Mouse (Mus musculus): Measurements from ENCODE around the gene Gm4201. TPM values are rescaled to one million over a fixed set of nuclear protein-coding genes. Genes with fewer than 3 reads are reported as not detected.
"Not testable (repeated sequence)": the region's sequence is repeated elsewhere in the genome, so short reads cannot be mapped to it uniquely, and the experiment has no call there.

Gm4201 gene
- total RNA-seq (2014; fragmentation: Nextera tagmentation) (not detected in 2 replicates), total RNA-seq (2017) (not detected in 2 replicates)

- not testable (repeated sequence) for ATAC-seq (replicated peaks; ENCODE audit: low FRiP score, low TSS enrichment, poor library complexity, severe bottlenecking)
Measured at GRCm38 (mm10) chr7:22565243-22565642, at the start of gene Gm4201. Gene Gm4201, minus strand, starts transcription at chr7:22565343.

- ATAC-seq (replicated peaks; ENCODE audit: low FRiP score, low TSS enrichment, poor library complexity, severe bottlenecking) = not testable (repeated sequence)
Measured at GRCm38 (mm10) chr7:22588027-22588426, 22.9 kb upstream of the Gm4201 start, which contains the start of gene Gm4565. Gene Gm4565, minus strand, starts transcription at chr7:22588127.

GRCm38 (mm10) chr7:22534787-22535186 lies 30.4 kb downstream of the Gm4201 start, which contains the start of gene Gm8677:
Gene Gm8677, minus strand, starts transcription at chr7:22534887.
- not testable (repeated sequence) for ATAC-seq (replicated peaks; ENCODE audit: low FRiP score, low TSS enrichment, poor library complexity, severe bottlenecking)

DNA sequence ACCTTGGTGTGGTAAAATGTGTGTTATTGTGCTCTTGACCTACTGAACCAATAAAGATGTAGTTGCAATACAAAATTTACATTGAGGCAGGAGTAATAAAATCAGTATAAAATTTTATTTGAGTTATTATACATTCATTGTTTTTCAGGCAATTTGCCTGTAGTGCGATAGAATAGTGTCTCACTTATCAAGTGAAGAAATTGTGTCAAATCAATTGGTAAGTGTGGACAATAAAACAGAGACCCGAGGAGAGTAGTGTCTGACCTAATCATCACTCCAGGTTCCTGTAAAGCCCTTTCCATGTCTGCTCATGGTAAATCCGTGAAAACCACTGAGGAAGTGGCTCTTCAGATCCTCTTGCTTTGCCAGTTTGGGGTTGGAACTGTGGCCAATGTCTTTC lies 42.5 kb downstream of the Gm4201 start, which contains the start of gene Vmn1r152:
Gene Vmn1r152, plus strand, starts transcription at position 301 of the 400 bp plus-strand sequence.
- not testable (repeated sequence) for ATAC-seq (replicated peaks; ENCODE audit: low FRiP score, low TSS enrichment, poor library complexity, severe bottlenecking)

Other genes starting within 250 kb of the Gm4201 start
- gene Gm4187, start 235.6 kb downstream of the Gm4201 start, total RNA-seq (2014; fragmentation: Nextera tagmentation) = not detected in 2 replicates
- gene Gm4187, start 235.6 kb downstream of the Gm4201 start, total RNA-seq (2017) = not detected in 2 replicates
- not detected in 2 replicates for gene Gm8660, start 194.3 kb downstream of the Gm4201 start, total RNA-seq (2014; fragmentation: Nextera tagmentation)
- not detected in 2 replicates for gene Gm8660, start 194.3 kb downstream of the Gm4201 start, total RNA-seq (2017)
- not detected in 2 replicates for gene Vmn1r148, start 151.8 kb downstream of the Gm4201 start, total RNA-seq (2014; fragmentation: Nextera tagmentation)
- not detected in 2 replicates for gene Vmn1r148, start 151.8 kb downstream of the Gm4201 start, total RNA-seq (2017)
- not detected in 2 replicates for gene Vmn1r149, start 127.1 kb downstream of the Gm4201 start, total RNA-seq (2014; fragmentation: Nextera tagmentation)
- gene Vmn1r149, start 127.1 kb downstream of the Gm4201 start, total RNA-seq (2017) = not detected in 2 replicates
- gene Gm10665, start 101.3 kb downstream of the Gm4201 start, total RNA-seq (2014; fragmentation: Nextera tagmentation) = not detected in 2 replicates
- not detected in 2 replicates for gene Gm10665, start 101.3 kb downstream of the Gm4201 start, total RNA-seq (2017)
- not detected in 2 replicates for gene Vmn1r151, start 65.7 kb downstream of the Gm4201 start, total RNA-seq (2014; fragmentation: Nextera tagmentation)
- gene Vmn1r151, start 65.7 kb downstream of the Gm4201 start, total RNA-seq (2017) = not detected in 2 replicates
- gene Vmn1r152, start 42.4 kb downstream of the Gm4201 start, total RNA-seq (2014; fragmentation: Nextera tagmentation) = not detected in 2 replicates
- gene Vmn1r152, start 42.4 kb downstream of the Gm4201 start, total RNA-seq (2017) = not detected in 2 replicates
- gene Gm8677, start 30.5 kb downstream of the Gm4201 start, total RNA-seq (2014; fragmentation: Nextera tagmentation) = not detected in 2 replicates
- not detected in 2 replicates for gene Gm8677, start 30.5 kb downstream of the Gm4201 start, total RNA-seq (2017)
- not detected in 2 replicates for gene Gm4565, start 22.8 kb upstream of the Gm4201 start, total RNA-seq (2014; fragmentation: Nextera tagmentation)
- not detected in 2 replicates for gene Gm4565, start 22.8 kb upstream of the Gm4201 start, total RNA-seq (2017)
- not detected in 2 replicates for gene Vmn1r155, start 92.7 kb upstream of the Gm4201 start, total RNA-seq (2014; fragmentation: Nextera tagmentation)
- gene Vmn1r155, start 92.7 kb upstream of the Gm4201 start, total RNA-seq (2017) = not detected in 2 replicates
- gene Gm8693, start 127.0 kb upstream of the Gm4201 start, total RNA-seq (2014; fragmentation: Nextera tagmentation) = not detected in 2 replicates
- gene Gm8693, start 127.0 kb upstream of the Gm4201 start, total RNA-seq (2017) = not detected in 2 replicates
- gene Gm4567, start 154.4 kb upstream of the Gm4201 start, total RNA-seq (2014; fragmentation: Nextera tagmentation) = not detected in 2 replicates
- gene Gm4567, start 154.4 kb upstream of the Gm4201 start, total RNA-seq (2017) = not detected in 2 replicates
- gene Vmn1r157, start 196.4 kb upstream of the Gm4201 start, total RNA-seq (2014; fragmentation: Nextera tagmentation) = not detected in 2 replicates
- gene Vmn1r157, start 196.4 kb upstream of the Gm4201 start, total RNA-seq (2017) = not detected in 2 replicates
- gene Vmn1r158, start 225.4 kb upstream of the Gm4201 start, total RNA-seq (2014; fragmentation: Nextera tagmentation) = not detected in 2 replicates
- not detected in 2 replicates for gene Vmn1r158, start 225.4 kb upstream of the Gm4201 start, total RNA-seq (2017)